Mouse (Mus musculus): ENCODE measurements around the gene Drap1. TPM values are rescaled to one million over a fixed set of nuclear protein-coding genes. Genes with fewer than 3 reads are reported as not detected.
A peak's percentile ranks its signal among the peaks of the same experiment; 100 is the strongest.

Gene Drap1
- polyA plus RNA-seq, 1 experiment from 2014 or later, result 211 TPM

GRCm38 (mm10) chr19:5444371-5444908, 19.7 kb upstream of the Drap1 start:
- DNase-seq (ENCODE audit: low spot score) (no peak), ATAC-seq (ENCODE audit: low FRiP score) (no peak)
- H3K4me2 ChIP-seq (replicated peaks; ENCODE audit: low read depth, low read length), result no peak overlapping the region
- H3K4me3 ChIP-seq (ENCODE audit: low read depth, low read length), result no peak overlapping the region
- WGBS, result 67% methylated on average over 9 of the region's 9 CpGs
- no peak overlapping the region for H3K9ac ChIP-seq (ENCODE audit: low read depth, low read length)
- peaks cover 36% of the 10 kb centered on the region for H3K27me3 ChIP-seq (ENCODE audit: control insufficient read depth, insufficient read depth, low read length)
- H3K9me3 ChIP-seq (ENCODE audit: control insufficient read depth, low read length), result no peaks in the 10 kb centered on the region; the same call in 1 of the 2 replicates
- H3K36me3 ChIP-seq (ENCODE audit: control insufficient read depth, insufficient read depth, low read length), result no peaks in the 10 kb centered on the region
- no peaks in the 10 kb centered on the region; the same call in 1 of the 2 replicates for H3K4me1 ChIP-seq (replicated peaks; ENCODE audit: control insufficient read depth, insufficient read depth, low read length)
- no peak overlapping the region for H3K27ac ChIP-seq (ENCODE audit: low read depth, low read length)

- DNase-seq (ENCODE audit: low spot score) (no peak), ATAC-seq (ENCODE audit: low FRiP score) (no peak)
- H3K4me3 ChIP-seq (ENCODE audit: low read depth, low read length), result no peak overlapping the region
- H3K4me1 ChIP-seq (replicated peaks; ENCODE audit: control insufficient read depth, insufficient read depth, low read length), result no peaks in the 10 kb centered on the region
- H3K9ac ChIP-seq (ENCODE audit: low read depth, low read length), result 0 out of 2 replicates have a peak overlapping the region, but pooled peaks have one; percentile 12
- H3K36me3 ChIP-seq (ENCODE audit: control insufficient read depth, insufficient read depth, low read length), result no peaks in the 10 kb centered on the region
- WGBS, result 67% methylated on average over 7 of the region's 7 CpGs
- peak overlapping the region; percentile 27; the same call in 1 of the 2 replicates for H3K4me2 ChIP-seq (replicated peaks; ENCODE audit: low read depth, low read length)
- no peak overlapping the region for H3K27ac ChIP-seq (ENCODE audit: low read depth, low read length)
- H3K9me3 ChIP-seq (ENCODE audit: control insufficient read depth, low read length), result no peaks in the 10 kb centered on the region
- H3K27me3 ChIP-seq (ENCODE audit: control insufficient read depth, insufficient read depth, low read length), result no peaks in the 10 kb centered on the region
These were observed 9.2 kb upstream of the Drap1 start for GRCm38 (mm10) chr19:5433951-5434350.

- DNase-seq (ENCODE audit: low spot score) (peak; percentile 51), ATAC-seq (ENCODE audit: low FRiP score) (no peak)
- Histone ChIP-seq H3K27me3 (ENCODE audit: control insufficient read depth, insufficient read depth, low read length) (no peaks in the 10 kb centered on the region), H3K9ac (ENCODE audit: low read depth, low read length) (0 out of 2 replicates have a peak overlapping the region, but pooled peaks have one; percentile 12), H3K36me3 (ENCODE audit: control insufficient read depth, insufficient read depth, low read length) (no peaks in the 10 kb centered on the region), H3K27ac (ENCODE audit: low read depth, low read length) (no peak overlapping the region; the same call in 1 of the 2 replicates), H3K4me1 (replicated peaks; ENCODE audit: control insufficient read depth, insufficient read depth, low read length) (no peaks in the 10 kb centered on the region), H3K4me2 (replicated peaks; ENCODE audit: low read depth, low read length) (peak overlapping the region; percentile 27; the same call in 1 of the 2 replicates), H3K4me3 (ENCODE audit: low read depth, low read length) (no peak overlapping the region), H3K9me3 (ENCODE audit: control insufficient read depth, low read length) (no peaks in the 10 kb centered on the region)
- 18% methylated on average over 16 of the region's 16 CpGs for WGBS
These were observed 8.4 kb upstream of the Drap1 start for GRCm38 (mm10) chr19:5432992-5433852.

GRCm38 (mm10) chr19:5431911-5432464, 7.2 kb upstream of the Drap1 start:
- no peak overlapping the region for H3K4me3 ChIP-seq (ENCODE audit: low read depth, low read length)
- no peaks in the 10 kb centered on the region for H3K9me3 ChIP-seq (ENCODE audit: control insufficient read depth, low read length)
- WGBS, result 78% methylated on average over 4 of the region's 4 CpGs
- ATAC-seq (ENCODE audit: low FRiP score) (no peak), DNase-seq (ENCODE audit: low spot score) (no peak)
- H3K27ac ChIP-seq (ENCODE audit: low read depth, low read length), result no peak overlapping the region
- H3K27me3 ChIP-seq (ENCODE audit: control insufficient read depth, insufficient read depth, low read length), result no peaks in the 10 kb centered on the region
- H3K36me3 ChIP-seq (ENCODE audit: control insufficient read depth, insufficient read depth, low read length), result no peaks in the 10 kb centered on the region
- no peak overlapping the region for H3K4me2 ChIP-seq (replicated peaks; ENCODE audit: low read depth, low read length)
- H3K9ac ChIP-seq (ENCODE audit: low read depth, low read length), result no peak overlapping the region
- no peaks in the 10 kb centered on the region for H3K4me1 ChIP-seq (replicated peaks; ENCODE audit: control insufficient read depth, insufficient read depth, low read length)

- no peak overlapping the region for H3K4me2 ChIP-seq (replicated peaks; ENCODE audit: low read depth, low read length)
- no peaks in the 10 kb centered on the region for H3K27me3 ChIP-seq (ENCODE audit: control insufficient read depth, insufficient read depth, low read length)
- 79% methylated on average over 1 of the region's 1 CpGs for WGBS
- H3K9ac ChIP-seq (ENCODE audit: low read depth, low read length), result no peak overlapping the region
- DNase-seq (ENCODE audit: low spot score) (no peak), ATAC-seq (ENCODE audit: low FRiP score) (no peak)
- no peaks in the 10 kb centered on the region for H3K36me3 ChIP-seq (ENCODE audit: control insufficient read depth, insufficient read depth, low read length)
- H3K27ac ChIP-seq (ENCODE audit: low read depth, low read length), result no peak overlapping the region
- H3K4me3 ChIP-seq (ENCODE audit: low read depth, low read length), result no peak overlapping the region
- H3K4me1 ChIP-seq (replicated peaks; ENCODE audit: control insufficient read depth, insufficient read depth, low read length), result peaks cover 8% of the 10 kb centered on the region
- no peaks in the 10 kb centered on the region for H3K9me3 ChIP-seq (ENCODE audit: control insufficient read depth, low read length)
These were observed 5.6 kb upstream of the Drap1 start for GRCm38 (mm10) chr19:5430408-5430807.

- ATAC-seq (ENCODE audit: low FRiP score), result no peak
- Histone ChIP-seq H3K36me3 (ENCODE audit: control insufficient read depth, insufficient read depth, low read length) (no peaks in the 10 kb centered on the region), H3K4me3 (ENCODE audit: low read depth, low read length) (no peak overlapping the region; the same call in 1 of the 2 replicates), H3K4me2 (replicated peaks; ENCODE audit: low read depth, low read length) (no peak overlapping the region), H3K27ac (ENCODE audit: low read depth, low read length) (no peak overlapping the region), H3K9me3 (ENCODE audit: control insufficient read depth, low read length) (no peaks in the 10 kb centered on the region), H3K9ac (ENCODE audit: low read depth, low read length) (no peak overlapping the region), H3K27me3 (ENCODE audit: control insufficient read depth, insufficient read depth, low read length) (no peaks in the 10 kb centered on the region), H3K4me1 (replicated peaks; ENCODE audit: control insufficient read depth, insufficient read depth, low read length) (peaks cover 8% of the 10 kb centered on the region)
- WGBS, result 80% methylated on average over 8 of the region's 8 CpGs
- DNase-seq (ENCODE audit: low spot score), result no peak
These were observed 5.0 kb upstream of the Drap1 start for GRCm38 (mm10) chr19:5429806-5430205.

GRCm38 (mm10) chr19:5429219-5429618, 4.4 kb upstream of the Drap1 start:
- Histone ChIP-seq H3K4me1 (replicated peaks; ENCODE audit: control insufficient read depth, insufficient read depth, low read length) (peaks cover 8% of the 10 kb centered on the region), H3K9me3 (ENCODE audit: control insufficient read depth, low read length) (no peaks in the 10 kb centered on the region), H3K27ac (ENCODE audit: low read depth, low read length) (no peak overlapping the region), H3K9ac (ENCODE audit: low read depth, low read length) (no peak overlapping the region), H3K4me3 (ENCODE audit: low read depth, low read length) (no peak overlapping the region), H3K27me3 (ENCODE audit: control insufficient read depth, insufficient read depth, low read length) (no peaks in the 10 kb centered on the region), H3K36me3 (ENCODE audit: control insufficient read depth, insufficient read depth, low read length) (no peaks in the 10 kb centered on the region), H3K4me2 (replicated peaks; ENCODE audit: low read depth, low read length) (no peak overlapping the region)
- 84% methylated on average over 4 of the region's 4 CpGs for WGBS
- DNase-seq (ENCODE audit: low spot score) (no peak), ATAC-seq (ENCODE audit: low FRiP score) (no peak)

- Histone ChIP-seq H3K4me3 (ENCODE audit: low read depth, low read length) (no peak overlapping the region), H3K4me1 (replicated peaks; ENCODE audit: control insufficient read depth, insufficient read depth, low read length) (peaks cover 15% of the 10 kb centered on the region), H3K4me2 (replicated peaks; ENCODE audit: low read depth, low read length) (no peak overlapping the region), H3K9ac (ENCODE audit: low read depth, low read length) (no peak overlapping the region), H3K27me3 (ENCODE audit: control insufficient read depth, insufficient read depth, low read length) (no peaks in the 10 kb centered on the region), H3K9me3 (ENCODE audit: control insufficient read depth, low read length) (no peaks in the 10 kb centered on the region), H3K27ac (ENCODE audit: low read depth, low read length) (no peak overlapping the region), H3K36me3 (ENCODE audit: control insufficient read depth, insufficient read depth, low read length) (no peaks in the 10 kb centered on the region)
- WGBS, result 91% methylated on average over 2 of the region's 2 CpGs
- DNase-seq (ENCODE audit: low spot score) (peak; percentile 43), ATAC-seq (ENCODE audit: low FRiP score) (no peak)
These were observed 3.3 kb upstream of the Drap1 start for GRCm38 (mm10) chr19:5428083-5428482.
